Mouse (Mus musculus): Measurements from ENCODE around the gene Zfp382. TPM values are rescaled to one million over a fixed set of nuclear protein-coding genes. Genes with fewer than 3 reads are reported as not detected.

The Zfp382 gene
- total and polyA plus RNA-seq, 2 experiments from 2014 or later: 12.7 to 13.2 TPM

DNA sequence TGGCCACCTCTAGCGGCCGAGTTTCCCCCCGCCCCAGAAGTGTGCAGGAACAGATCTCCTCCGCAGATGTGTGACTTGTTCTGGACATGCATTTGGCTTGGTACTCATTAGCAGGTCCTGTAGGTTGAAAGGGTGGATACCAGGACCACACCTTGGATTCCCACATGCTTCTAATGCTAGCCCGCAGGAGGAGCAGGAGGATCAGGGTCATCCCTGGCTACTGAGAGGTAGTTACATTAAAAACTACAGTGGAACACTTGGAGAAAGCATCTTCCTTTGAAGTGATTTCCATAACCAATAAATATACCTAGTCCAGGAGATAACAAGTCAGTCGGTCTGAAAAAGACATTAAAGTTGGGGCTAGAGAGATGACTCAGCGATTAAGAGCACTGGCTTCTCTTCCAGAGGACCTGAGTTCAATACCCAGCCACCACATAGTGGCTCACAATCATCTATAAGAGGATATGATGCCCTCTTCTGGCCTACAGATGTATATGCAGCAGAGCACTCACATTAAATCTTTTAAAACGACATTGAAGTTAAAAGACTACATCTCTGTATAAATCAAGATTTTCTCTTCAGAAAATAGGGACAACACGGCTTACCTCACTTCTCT is 30.7 kb upstream of the Zfp382 start:
- ATAC-seq (no peak), DNase-seq (ENCODE audit: low spot score) (peak; percentile 76)
- TF ChIP-seq CTCF (IDR thresholded peaks at IDR 0.05; ENCODE audit: low read depth): peak; percentile 66
- peaks cover 9% of the 10 kb centered on the region; the same call in 1 of the 2 replicates for H3K4me1 ChIP-seq (ENCODE audit: insufficient read depth, low read length)
- H3K4me2 ChIP-seq (ENCODE audit: low read depth, low read length): peak overlapping the region; percentile 81
- H3K9ac ChIP-seq (replicated peaks; ENCODE audit: low read length): peak overlapping the region; percentile 61
- peak overlapping the region; percentile 79 for H3K27ac ChIP-seq
- no peaks in the 10 kb centered on the region for H3K27me3 ChIP-seq (ENCODE audit: insufficient read depth, low read length)
- 7% methylated on average over 9 of the region's 9 CpGs for whole genome bisulfite sequencing
- no peaks in the 10 kb centered on the region for H3K9me3 ChIP-seq (ENCODE audit: low read length)
- peak overlapping the region; percentile 66 for H3K4me3 ChIP-seq (ENCODE audit: low read length)
- H3K36me3 ChIP-seq (ENCODE audit: insufficient read depth, low read length): no peaks in the 10 kb centered on the region; the same call in 1 of the 2 replicates

DNA sequence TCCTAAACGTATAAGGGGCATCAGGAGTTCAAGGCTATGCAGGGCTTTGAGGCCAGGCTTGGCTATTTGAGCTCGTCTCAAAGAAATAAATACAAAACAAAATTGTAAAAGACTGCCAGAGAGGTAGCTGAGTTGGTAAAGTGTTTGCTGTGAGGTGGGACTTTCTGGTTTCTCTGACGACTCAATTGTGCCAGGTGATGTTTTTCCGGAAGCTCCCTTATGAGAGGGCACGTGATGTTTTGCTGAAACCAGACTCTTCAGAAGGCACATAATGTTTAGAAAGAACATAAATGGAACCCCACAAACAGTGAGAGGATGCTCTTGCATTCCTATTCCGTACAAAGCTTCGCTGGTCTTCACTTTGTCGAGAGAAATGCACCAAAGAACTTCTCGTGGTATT is 29.1 kb upstream of the Zfp382 start:
- DNase-seq (ENCODE audit: low spot score) (no peak), ATAC-seq (no peak)
- no peak overlapping the region for H3K9ac ChIP-seq (replicated peaks; ENCODE audit: low read length)
- H3K4me1 ChIP-seq (ENCODE audit: insufficient read depth, low read length): peaks cover 9% of the 10 kb centered on the region; the same call in 1 of the 2 replicates
- H3K36me3 ChIP-seq (ENCODE audit: insufficient read depth, low read length): no peaks in the 10 kb centered on the region
- WGBS: 84% methylated on average over 9 of the region's 9 CpGs
- no peaks in the 10 kb centered on the region for H3K27me3 ChIP-seq (ENCODE audit: insufficient read depth, low read length)
- H3K4me2 ChIP-seq (ENCODE audit: low read depth, low read length): no peak overlapping the region
- no peak overlapping the region for H3K4me3 ChIP-seq (ENCODE audit: low read length)
- no peak for TF ChIP-seq CTCF (IDR thresholded peaks at IDR 0.05; ENCODE audit: low read depth)
- no peaks in the 10 kb centered on the region for H3K9me3 ChIP-seq (ENCODE audit: low read length)
- H3K27ac ChIP-seq: no peak overlapping the region

DNA sequence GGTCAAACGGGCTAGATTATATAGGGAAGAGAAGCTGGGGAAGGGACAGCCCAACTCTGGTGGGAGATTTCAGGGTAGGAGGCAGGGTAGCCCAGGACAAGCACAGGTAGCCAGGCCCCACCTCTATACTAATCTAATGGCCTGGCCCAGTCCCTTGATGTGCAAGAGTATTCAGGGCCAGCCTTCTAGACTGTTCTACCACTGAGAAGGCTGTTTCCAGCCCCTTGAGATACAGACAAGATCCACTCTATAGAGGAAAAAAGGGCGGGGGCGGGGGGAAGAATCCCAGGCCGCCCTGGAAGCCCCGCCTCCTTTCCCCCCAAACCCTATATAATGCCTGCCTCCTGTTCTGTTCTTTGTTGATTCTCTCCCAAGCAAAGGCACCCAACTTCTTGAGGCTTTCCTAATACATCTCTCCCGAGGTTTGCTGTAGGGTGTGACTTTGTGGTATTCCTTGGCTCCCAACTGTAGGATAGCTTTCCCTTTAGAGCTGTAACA is 27.8 kb upstream of the Zfp382 start:
- Histone ChIP-seq H3K27me3 (ENCODE audit: insufficient read depth, low read length) (no peaks in the 10 kb centered on the region), H3K4me2 (ENCODE audit: low read depth, low read length) (peak overlapping the region; percentile 76), H3K4me3 (ENCODE audit: low read length) (peak overlapping the region; percentile 69; the same call in 1 of the 2 replicates), H3K9me3 (ENCODE audit: low read length) (no peaks in the 10 kb centered on the region), H3K9ac (replicated peaks; ENCODE audit: low read length) (no peak overlapping the region), H3K27ac (peak overlapping the region; percentile 97; the same call in 1 of the 2 replicates), H3K4me1 (ENCODE audit: insufficient read depth, low read length) (peaks cover 9% of the 10 kb centered on the region; the same call in 1 of the 2 replicates), H3K36me3 (ENCODE audit: insufficient read depth, low read length) (no peaks in the 10 kb centered on the region)
- WGBS: 70% methylated on average over 6 of the region's 6 CpGs
- ATAC-seq (no peak), DNase-seq (ENCODE audit: low spot score) (no peak)
- no peak for TF ChIP-seq CTCF (IDR thresholded peaks at IDR 0.05; ENCODE audit: low read depth)

DNA sequence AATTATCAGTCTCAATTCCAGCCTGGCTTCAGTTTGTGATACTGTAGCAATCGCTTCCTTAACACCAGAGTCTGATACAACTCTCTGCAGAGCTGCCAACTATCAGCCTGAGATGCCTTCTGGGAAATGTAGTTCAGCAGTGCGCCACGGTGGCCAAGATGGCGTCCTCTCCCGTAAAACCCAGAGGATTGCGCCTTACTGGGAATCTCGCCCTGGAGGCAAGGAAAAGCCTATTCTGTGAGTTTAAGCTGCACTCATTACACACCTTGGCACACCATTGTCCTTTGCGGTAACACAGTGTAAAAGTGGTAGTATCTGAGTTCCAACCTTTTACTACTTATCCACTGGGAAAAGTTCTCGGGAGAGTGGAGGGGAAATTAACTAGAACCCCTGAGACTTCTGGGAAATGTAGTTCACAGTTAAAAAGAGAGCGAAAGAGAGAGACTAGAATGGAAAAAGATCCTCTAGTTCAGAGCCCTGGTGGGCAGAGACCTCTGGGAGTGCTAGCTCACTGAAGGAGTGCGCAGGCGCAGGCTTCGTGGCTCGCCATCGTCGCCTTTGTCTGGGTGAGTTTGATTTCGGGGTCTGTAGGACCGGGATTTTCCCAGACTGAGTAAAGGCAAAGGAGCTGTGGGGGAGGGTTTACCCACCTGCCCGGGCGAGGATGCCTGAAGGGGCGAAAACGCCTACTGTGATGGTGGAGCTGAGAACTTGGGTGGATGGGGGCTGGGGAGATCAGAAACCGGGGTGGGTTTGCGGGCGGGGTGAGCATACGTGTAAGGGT is 26.9 kb upstream of the Zfp382 start, which contains the start of gene Zfp260:
Zfp260 (plus strand) TSS at position 132 of the 784 bp plus-strand sequence.
- no peaks in the 10 kb centered on the region for H3K27me3 ChIP-seq (ENCODE audit: insufficient read depth, low read length)
- peak; percentile 84 for ATAC-seq
- H3K4me1 ChIP-seq (ENCODE audit: insufficient read depth, low read length): 0 out of 2 replicates have a peak, but pooled peaks cover 4% of the 10 kb centered on the region
- no peaks in the 10 kb centered on the region for H3K9me3 ChIP-seq (ENCODE audit: low read length)
- under 1% methylated on average over 26 of the region's 26 CpGs for WGBS
- H3K27ac ChIP-seq: peak within 1 kb of the TSS; percentile 97
- peak; percentile 46 for TF ChIP-seq CTCF (IDR thresholded peaks at IDR 0.05; ENCODE audit: low read depth)
- peak within 1 kb of the TSS; percentile 69 for H3K4me3 ChIP-seq (ENCODE audit: low read length)
- H3K4me2 ChIP-seq (ENCODE audit: low read depth, low read length): peak within 1 kb of the TSS; percentile 76
- peak; percentile 97 for DNase-seq (ENCODE audit: low spot score)
- peak within 1 kb of the TSS; percentile 82 for H3K9ac ChIP-seq (replicated peaks; ENCODE audit: low read length)
- H3K36me3 ChIP-seq (ENCODE audit: insufficient read depth, low read length): no peaks in the 10 kb centered on the region

GRCm38 (mm10) chr7:30095551-30096125 is 26.1 kb upstream of the Zfp382 start:
- 3% methylated on average over 5 of the region's 5 CpGs for WGBS
- Histone ChIP-seq H3K9ac (replicated peaks; ENCODE audit: low read length) (peak overlapping the region; percentile 82), H3K4me3 (ENCODE audit: low read length) (peak overlapping the region; percentile 69), H3K27me3 (ENCODE audit: insufficient read depth, low read length) (no peaks in the 10 kb centered on the region), H3K36me3 (ENCODE audit: insufficient read depth, low read length) (no peaks in the 10 kb centered on the region), H3K27ac (peak overlapping the region; percentile 97), H3K4me2 (ENCODE audit: low read depth, low read length) (peak overlapping the region; percentile 76), H3K4me1 (ENCODE audit: insufficient read depth, low read length) (0 out of 2 replicates have a peak, but pooled peaks cover 4% of the 10 kb centered on the region), H3K9me3 (ENCODE audit: low read length) (no peaks in the 10 kb centered on the region)
- ATAC-seq (no peak), DNase-seq (ENCODE audit: low spot score) (peak; percentile 6)
- no peak for TF ChIP-seq CTCF (IDR thresholded peaks at IDR 0.05; ENCODE audit: low read depth)

DNA sequence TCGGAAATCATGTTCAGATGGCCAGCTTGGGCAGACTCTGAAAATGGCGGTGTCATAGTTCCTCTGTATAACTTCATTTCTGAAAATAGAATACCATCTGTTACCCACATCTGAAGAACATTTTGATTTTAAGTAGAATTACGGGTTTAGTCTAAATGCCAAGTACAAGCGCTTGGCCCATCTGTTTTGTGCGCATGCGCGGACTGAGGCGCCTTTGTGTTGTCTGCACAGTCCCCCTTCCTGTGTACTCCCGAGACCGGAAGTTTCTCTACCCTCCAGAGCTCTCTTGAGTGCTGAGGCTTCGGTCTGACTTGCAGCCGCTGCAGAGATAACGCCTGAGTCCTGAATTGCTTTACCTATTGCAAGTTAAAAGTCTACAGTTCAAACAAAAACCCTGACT is 22.4 kb upstream of the Zfp382 start:
- DNase-seq (ENCODE audit: low spot score): no peak
- H3K4me3 ChIP-seq (ENCODE audit: low read length): no peak overlapping the region
- no peak overlapping the region for H3K9ac ChIP-seq (replicated peaks; ENCODE audit: low read length)
- no peak for ATAC-seq
- H3K27me3 ChIP-seq (ENCODE audit: insufficient read depth, low read length): no peaks in the 10 kb centered on the region
- H3K27ac ChIP-seq: no peak overlapping the region
- H3K4me1 ChIP-seq (ENCODE audit: insufficient read depth, low read length): 0 out of 2 replicates have a peak, but pooled peaks cover under 1% of the 10 kb centered on the region
- H3K4me2 ChIP-seq (ENCODE audit: low read depth, low read length): no peak overlapping the region
- 88% methylated on average over 13 of the region's 13 CpGs for WGBS
- no peak for TF ChIP-seq CTCF (IDR thresholded peaks at IDR 0.05; ENCODE audit: low read depth)
- no peaks in the 10 kb centered on the region; the same call in 1 of the 2 replicates for H3K9me3 ChIP-seq (ENCODE audit: low read length)
- peaks cover 18% of the 10 kb centered on the region for H3K36me3 ChIP-seq (ENCODE audit: insufficient read depth, low read length)
